Comparison of ENCODE assay signal across 17 mouse cellular contexts in genomic region chr16:31019514-31019913, GRCm38 (mm10).
A peak's percentile ranks its signal among the peaks of the same experiment; 100 is the strongest.
DNase-seq lines count a peak whose midpoint lies in the region; ATAC-seq and TF ChIP-seq lines count a peak whose summit lies in the region.
"Had no signal": no experiment of that assay in that cellular context is flagged by ENCODE, and none has a peak within 500 bp of the region (broad histone marks: within the 10 kb centered on the region; RNA-seq: fewer than 3 reads in every experiment).

No protein-coding gene starts in this region.

- WGBS in heart, adult 2 months, result 61% methylated on average over 3 of the region's 3 CpGs
- 65% methylated on average over 3 of the region's 3 CpGs for WGBS in limb, embryonic 14.5 days
- 86% methylated on average over 3 of the region's 3 CpGs for WGBS in forebrain, embryonic 13.5 days

- DNase-seq in heart, adult 11 months, result peak; percentile 85
- no peak for DNase-seq in heart, adult 2 months
- peak; percentile 31 for DNase-seq in 3134 (ENCODE audit: extremely low read depth, insufficient read length, low spot score)
- DNase-seq in brain, adult 2 months (ENCODE audit: low read depth, low spot score), result peak; percentile 79
- DNase-seq in limb, embryonic 14.5 days (ENCODE audit: low spot score), result peak; percentile 28
- DNase-seq in layer of hippocampus, adult 18-20 months (ENCODE audit: low spot score in 2 of 2), result no peak
- DNase-seq in kidney, adult 11 months, result no peak
- DNase-seq: adrenal gland, postnatal 36 days; gastrocnemius, adult 2 months; kidney, postnatal 36 days; thymus, adult 18-20 months had no signal

- no peak for TF ChIP-seq EP300 in heart, adult 2 months (IDR thresholded peaks at IDR 0.05; ENCODE audit: insufficient read depth, low read depth, low read length)

- H3K4me2 ChIP-seq in limb, embryonic 14.5 days (replicated peaks; ENCODE audit: low read depth, low read length, severe bottlenecking), result no peak overlapping the region
- no peak overlapping the region for H3K4me2 ChIP-seq in forebrain, embryonic 13.5 days
- H3K4me2 ChIP-seq: midbrain, embryonic 15.5 days had no signal

- H3K4me3 ChIP-seq in heart, adult 2 months, result no peak overlapping the region
- H3K4me3 ChIP-seq in limb, embryonic 14.5 days (replicated peaks; ENCODE audit: low read length), result no peak overlapping the region
- H3K4me3 ChIP-seq in forebrain, embryonic 13.5 days, result no peak overlapping the region
- H3K4me3 ChIP-seq: forebrain, embryonic 10.5 days; gastrocnemius, adult 2 months; heart, embryonic 10.5 days; midbrain, embryonic 15.5 days had no signal

- no peak for ATAC-seq in limb, embryonic 14.5 days (ENCODE audit: low FRiP score, low read depth)
- no peak for ATAC-seq in forebrain, embryonic 13.5 days
- ATAC-seq: activated CD4-positive, CD25-positive, alpha-beta regulatory T cell, adult 4 months; midbrain, embryonic 15.5 days had no signal

- no peak for TF ChIP-seq CTCF in heart, adult 2 months (IDR thresholded peaks at IDR 0.05)

- H3K9ac ChIP-seq in heart, adult 2 months (ENCODE audit: low read depth, low read length), result no peak overlapping the region
- H3K9ac ChIP-seq in limb, embryonic 14.5 days (ENCODE audit: low read depth, low read length, severe bottlenecking), result no peak overlapping the region
- no peak overlapping the region for H3K9ac ChIP-seq in forebrain, embryonic 13.5 days
- H3K9ac ChIP-seq: midbrain, embryonic 15.5 days had no signal

- H3K36me3 ChIP-seq in heart, adult 2 months (ENCODE audit: control insufficient read depth, insufficient read depth, low read length), result no peaks in the 10 kb centered on the region
- no peaks in the 10 kb centered on the region for H3K36me3 ChIP-seq in limb, embryonic 14.5 days (ENCODE audit: control insufficient read depth, insufficient read depth, low read length)
- no peaks in the 10 kb centered on the region for H3K36me3 ChIP-seq in forebrain, embryonic 13.5 days (ENCODE audit: poor library complexity, severe bottlenecking)
- H3K36me3 ChIP-seq: forebrain, embryonic 10.5 days; heart, embryonic 10.5 days; midbrain, embryonic 15.5 days had no signal

- intact Hi-C loops in heart, adult 2 months (cut with DNase I), result no loop called here

- H3K9me3 ChIP-seq in limb, embryonic 14.5 days (ENCODE audit: control insufficient read depth, low read length), result no peaks in the 10 kb centered on the region
- no peaks in the 10 kb centered on the region for H3K9me3 ChIP-seq in forebrain, embryonic 13.5 days (replicated peaks)
- H3K9me3 ChIP-seq: forebrain, embryonic 10.5 days; heart, embryonic 10.5 days; midbrain, embryonic 15.5 days had no signal

- no peak overlapping the region for H3K27ac ChIP-seq in heart, adult 2 months
- H3K27ac ChIP-seq in limb, embryonic 14.5 days (replicated peaks; ENCODE audit: low read depth, low read length), result no peak overlapping the region; the same call in 1 of the 2 replicates
- H3K27ac ChIP-seq in forebrain, embryonic 13.5 days, result no peak overlapping the region
- H3K27ac ChIP-seq: gastrocnemius, adult 2 months; heart, embryonic 10.5 days; macrophage; midbrain, embryonic 15.5 days had no signal

- TF ChIP-seq POLR2A in heart, adult 2 months (IDR thresholded peaks at IDR 0.05; ENCODE audit: insufficient read depth, low read depth, low read length), result no peak
- no peak for TF ChIP-seq POLR2A in limb, embryonic 14.5 days (IDR thresholded peaks at IDR 0.05; ENCODE audit: borderline replicate concordance, extremely low read depth, insufficient read depth, insufficient read length)

- no peaks in the 10 kb centered on the region for H3K79me2 ChIP-seq in heart, adult 2 months (replicated peaks; ENCODE audit: control insufficient read depth, insufficient read depth, low read length)

- H3K4me1 ChIP-seq in heart, adult 2 months (ENCODE audit: control insufficient read depth, insufficient read depth, low read length), result peaks cover 15% of the 10 kb centered on the region
- 0 out of 2 replicates have a peak, but pooled peaks cover 3% of the 10 kb centered on the region for H3K4me1 ChIP-seq in limb, embryonic 14.5 days (ENCODE audit: control insufficient read depth, insufficient read depth, low read length)
- peaks cover 15% of the 10 kb centered on the region for H3K4me1 ChIP-seq in forebrain, embryonic 13.5 days

- H3K27me3 ChIP-seq in heart, adult 2 months (ENCODE audit: control insufficient read depth, insufficient read depth, low read length), result no peaks in the 10 kb centered on the region
- no peaks in the 10 kb centered on the region for H3K27me3 ChIP-seq in limb, embryonic 14.5 days (ENCODE audit: control insufficient read depth, insufficient read depth, low read length)
- H3K27me3 ChIP-seq in forebrain, embryonic 13.5 days, result no peaks in the 10 kb centered on the region
- H3K27me3 ChIP-seq: midbrain, embryonic 15.5 days had no signal

Comparison
In these comparisons a context has a peak if more than half of its experiments do, and no peak if none do; other contexts are left out.
1. DNase-seq: peak in heart, adult 11 months (single experiment), 3134 (single experiment), brain, adult 2 months (single experiment) and limb, embryonic 14.5 days (single experiment); none in heart, adult 2 months (0 of 2), layer of hippocampus, adult 18-20 months (0 of 2) and kidney, adult 11 months (single experiment).